Mouse (Mus musculus): ENCODE data around the gene Cln5. TPM values are rescaled to one million over a fixed set of nuclear protein-coding genes. Genes with fewer than 3 reads are reported as not detected.

Gene Cln5
- polyA plus RNA-seq, 1 experiment, result 11.9 TPM

- no peaks in the 10 kb centered on the region for H3K4me1 ChIP-seq (ENCODE audit: control insufficient read depth, insufficient read depth, insufficient read length)
- no peak overlapping the region for H3K27ac ChIP-seq (ENCODE audit: insufficient read depth, low read length)
- TF ChIP-seq CTCF (IDR thresholded peaks at IDR 0.05; ENCODE audit: extremely low read depth, insufficient read depth, insufficient read length, insufficient replicate concordance), result no peak
- TF ChIP-seq POLR2A (IDR thresholded peaks at IDR 0.05; ENCODE audit: low read depth, low read length), result no peak
- WGBS, result 93% methylated on average over 2 of the region's 2 CpGs
- no peak for DNase-seq (ENCODE audit: low read depth in 1 of 2, low spot score in 2 of 2)
- no peaks in the 10 kb centered on the region for H3K27me3 ChIP-seq (ENCODE audit: control insufficient read depth, insufficient read depth, low read length)
- no peaks in the 10 kb centered on the region for H3K36me3 ChIP-seq (ENCODE audit: control insufficient read depth, insufficient read depth, low read length)
- H3K4me3 ChIP-seq (ENCODE audit: extremely low read depth, insufficient read depth, insufficient read length), result no peak overlapping the region
Observed at GRCm38 (mm10) chr14:103106301-103106700, 36.3 kb downstream of the Cln5 start.

GRCm38 (mm10) chr14:103109971-103110370 is 40.0 kb downstream of the Cln5 start:
- Histone ChIP-seq H3K4me3 (ENCODE audit: extremely low read depth, insufficient read depth, insufficient read length) (no peak overlapping the region), H3K27ac (ENCODE audit: insufficient read depth, low read length) (no peak overlapping the region), H3K36me3 (ENCODE audit: control insufficient read depth, insufficient read depth, low read length) (peaks cover 11% of the 10 kb centered on the region), H3K4me1 (ENCODE audit: control insufficient read depth, insufficient read depth, insufficient read length) (no peaks in the 10 kb centered on the region), H3K27me3 (ENCODE audit: control insufficient read depth, insufficient read depth, low read length) (no peaks in the 10 kb centered on the region)
- TF ChIP-seq CTCF (IDR thresholded peaks at IDR 0.05; ENCODE audit: extremely low read depth, insufficient read depth, insufficient read length, insufficient replicate concordance), result no peak
- TF ChIP-seq POLR2A (IDR thresholded peaks at IDR 0.05; ENCODE audit: low read depth, low read length), result no peak
- DNase-seq (ENCODE audit: low read depth in 1 of 2, low spot score in 2 of 2), result no peak
- WGBS, result 91% methylated on average over 4 of the region's 4 CpGs

- Histone ChIP-seq H3K36me3 (ENCODE audit: control insufficient read depth, insufficient read depth, low read length) (peaks cover 24% of the 10 kb centered on the region), H3K27me3 (ENCODE audit: control insufficient read depth, insufficient read depth, low read length) (no peaks in the 10 kb centered on the region), H3K4me3 (ENCODE audit: extremely low read depth, insufficient read depth, insufficient read length) (no peak overlapping the region), H3K4me1 (ENCODE audit: control insufficient read depth, insufficient read depth, insufficient read length) (no peaks in the 10 kb centered on the region), H3K27ac (ENCODE audit: insufficient read depth, low read length) (no peak overlapping the region)
- TF ChIP-seq CTCF (IDR thresholded peaks at IDR 0.05; ENCODE audit: extremely low read depth, insufficient read depth, insufficient read length, insufficient replicate concordance) (no peak), POLR2A (IDR thresholded peaks at IDR 0.05; ENCODE audit: low read depth, low read length) (no peak)
- WGBS, result 92% methylated on average over 3 of the region's 3 CpGs
- DNase-seq (ENCODE audit: low read depth in 1 of 2, low spot score in 2 of 2), result no peak
Observed at GRCm38 (mm10) chr14:103112606-103113363, 42.8 kb downstream of the Cln5 start.

- no peak overlapping the region for H3K27ac ChIP-seq (ENCODE audit: insufficient read depth, low read length)
- DNase-seq (ENCODE audit: low read depth in 1 of 2, low spot score in 2 of 2), result no peak
Observed at GRCm38 (mm10) chr14:103114994-103115670, 45.1 kb downstream of the Cln5 start.

GRCm38 (mm10) chr14:103125756-103126155 is 55.7 kb downstream of the Cln5 start:
- no peak for TF ChIP-seq CTCF (IDR thresholded peaks at IDR 0.05; ENCODE audit: extremely low read depth, insufficient read depth, insufficient read length, insufficient replicate concordance)
- TF ChIP-seq POLR2A (IDR thresholded peaks at IDR 0.05; ENCODE audit: low read depth, low read length), result no peak
- H3K4me3 ChIP-seq (ENCODE audit: extremely low read depth, insufficient read depth, insufficient read length), result no peak overlapping the region
- H3K36me3 ChIP-seq (ENCODE audit: control insufficient read depth, insufficient read depth, low read length), result peaks cover 34% of the 10 kb centered on the region
- H3K4me1 ChIP-seq (ENCODE audit: control insufficient read depth, insufficient read depth, insufficient read length), result no peaks in the 10 kb centered on the region
- no peak for DNase-seq (ENCODE audit: low read depth in 1 of 2, low spot score in 2 of 2)
- no peaks in the 10 kb centered on the region for H3K27me3 ChIP-seq (ENCODE audit: control insufficient read depth, insufficient read depth, low read length)
- no peak overlapping the region for H3K27ac ChIP-seq (ENCODE audit: insufficient read depth, low read length)
- 94% methylated on average over 6 of the region's 6 CpGs for WGBS

More at GRCm38 (mm10) chr14:103114994-103115670, 45.1 kb downstream of the Cln5 start:
- no peaks in the 10 kb centered on the region for H3K4me1 ChIP-seq (ENCODE audit: control insufficient read depth, insufficient read depth, insufficient read length)
- no peak for TF ChIP-seq POLR2A (IDR thresholded peaks at IDR 0.05; ENCODE audit: low read depth, low read length)
- no peak for TF ChIP-seq CTCF (IDR thresholded peaks at IDR 0.05; ENCODE audit: extremely low read depth, insufficient read depth, insufficient read length, insufficient replicate concordance)
- peaks cover 32% of the 10 kb centered on the region for H3K36me3 ChIP-seq (ENCODE audit: control insufficient read depth, insufficient read depth, low read length)
- H3K4me3 ChIP-seq (ENCODE audit: extremely low read depth, insufficient read depth, insufficient read length), result no peak overlapping the region
- WGBS, result 94% methylated on average over 3 of the region's 3 CpGs
- H3K27me3 ChIP-seq (ENCODE audit: control insufficient read depth, insufficient read depth, low read length), result no peaks in the 10 kb centered on the region

Other genes starting within 250 kb of the Cln5 start
- 36.4 and 60.3 TPM in 2 replicates for gene Kctd12, start 87.6 kb upstream of the Cln5 start, polyA plus RNA-seq (2012; rRNA removed)
- gene Acod1, start 23.2 kb upstream of the Cln5 start, polyA plus RNA-seq (2012; rRNA removed), result 0.15 and 0.22 TPM in 2 replicates
- gene Fbxl3, start 29.4 kb downstream of the Cln5 start, polyA plus RNA-seq (2012; rRNA removed), result 49.5 and 49.7 TPM in 2 replicates

Measured in spleen, adult 2 months (tissue).